Mouse (Mus musculus) kidney, postnatal 14 days (tissue): ENCODE results near the gene Ptcd3.
"Not testable (repeated sequence)": the region's sequence is repeated elsewhere in the genome, so short reads cannot be mapped to it uniquely, and the experiment has no call there.

Experiments
- DNase-seq: peaks from one replicate; pipeline ENCODE4 v3.0.0; 2022; ENCODE audit warnings: mixed read lengths

The Ptcd3 gene

GRCm38 (mm10) chr6:71868809-71869208 lies 39.7 kb downstream of the Ptcd3 start:
- no peak for DNase-seq

GRCm38 (mm10) chr6:71867751-71868150 lies 40.8 kb downstream of the Ptcd3 start:
- DNase-seq = no peak

GRCm38 (mm10) chr6:71846906-71847305 lies 61.6 kb downstream of the Ptcd3 start:
- not testable (repeated sequence) for DNase-seq

- peak; percentile 16 for DNase-seq
Observed at GRCm38 (mm10) chr6:71840597-71841290, 67.8 kb downstream of the Ptcd3 start.

- DNase-seq = no peak
Observed at GRCm38 (mm10) chr6:71839815-71840214, 68.7 kb downstream of the Ptcd3 start.

GRCm38 (mm10) chr6:71836811-71837210 lies 71.7 kb downstream of the Ptcd3 start:
- no peak for DNase-seq

- peak; percentile 97 for DNase-seq
Observed at GRCm38 (mm10) chr6:71831581-71831960, 77.0 kb downstream of the Ptcd3 start.

- DNase-seq = peak; percentile 98
Observed at GRCm38 (mm10) chr6:71830690-71831580, 77.6 kb downstream of the Ptcd3 start, which contains the start of gene Immt. Immt (plus strand) TSS chr6:71831331.
